Mouse (Mus musculus) heart, postnatal 14 days (tissue): ENCODE measurements around the gene Vmn1r11. TPM values are rescaled to one million over a fixed set of nuclear protein-coding genes. Genes with fewer than 3 reads are reported as not detected.

Experiments used
- DNase-seq, 2 experiments: peaks; one replicate each; pipeline ENCODE4 v3.0.0; 2021 to 2022
- intact Hi-C: fragments of 180-260 bp; cut with DNase I; formaldehyde crosslinking; loops from one replicate; pipeline ENCODE4 v1.15.1; 2025
- long read RNA-seq, 2 experiments: library from polyadenylated mRNA; stranded (forward); transcript quantifications; one replicate each; pipeline ENCODE4 v2.0.0; 2021
- total RNA-seq, 2 experiments: library from RNA; stranded (reverse); gene quantifications; 2 replicates each; pipeline ENCODE4 v1.2.3; 2021

The Vmn1r11 gene
- not detected for total RNA-seq
- long read RNA-seq, experiment 1, result 0 reads
- long read RNA-seq, experiment 2, result 0 reads

DNA sequence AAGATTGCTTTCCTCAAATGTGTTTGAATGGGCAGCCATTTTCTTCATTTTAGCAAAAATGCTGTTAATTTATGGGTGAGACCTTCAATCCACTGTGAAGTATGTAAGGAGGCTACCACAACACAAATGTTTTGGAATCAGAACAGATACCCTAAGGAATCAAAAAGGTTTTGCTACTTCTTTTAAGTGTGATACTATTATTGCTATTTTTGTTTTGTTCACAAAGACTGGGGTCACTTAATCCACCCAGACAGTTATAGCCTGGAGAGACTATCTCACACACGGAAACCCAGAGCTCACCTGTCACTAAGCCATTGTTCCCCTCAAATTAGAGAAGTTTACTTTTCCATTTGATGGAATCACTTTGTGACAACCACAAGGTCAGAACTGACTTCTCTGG lies at the start of gene Vmn1r11:
Gene Vmn1r11, plus strand, starts transcription at position 301 of the 400 bp plus-strand sequence.
- no peak for DNase-seq
- intact Hi-C loops, result no loop called here

DNA sequence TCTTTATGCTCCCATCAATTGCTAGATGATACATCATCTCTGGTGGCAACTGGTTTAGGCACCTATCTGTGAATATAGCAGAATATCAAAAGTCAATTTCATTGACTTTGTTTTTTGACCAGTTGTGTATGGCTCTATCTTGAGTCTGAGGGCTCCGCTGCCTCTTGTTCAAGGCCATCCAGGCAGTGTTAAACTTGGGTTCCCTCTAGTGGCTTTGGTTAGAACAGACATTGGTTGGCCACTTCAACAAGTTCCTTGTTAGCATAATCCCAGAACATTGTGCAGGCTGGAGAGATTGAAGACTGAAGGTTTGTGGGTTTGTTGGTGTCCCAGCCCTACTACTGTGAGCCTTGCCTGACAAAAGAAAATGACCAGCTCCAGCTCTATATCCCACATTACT lies 26.9 kb upstream of the Vmn1r11 start:
- no peak for DNase-seq
- intact Hi-C loops, result no loop called here

- intact Hi-C loops, result no loop called here
- no peak for DNase-seq
Observed at GRCm38 (mm10) chr6:57109154-57109553, 24.1 kb upstream of the Vmn1r11 start, which contains the start of gene Vmn1r10. Gene Vmn1r10 (plus strand): TSS chr6:57109454.

DNA sequence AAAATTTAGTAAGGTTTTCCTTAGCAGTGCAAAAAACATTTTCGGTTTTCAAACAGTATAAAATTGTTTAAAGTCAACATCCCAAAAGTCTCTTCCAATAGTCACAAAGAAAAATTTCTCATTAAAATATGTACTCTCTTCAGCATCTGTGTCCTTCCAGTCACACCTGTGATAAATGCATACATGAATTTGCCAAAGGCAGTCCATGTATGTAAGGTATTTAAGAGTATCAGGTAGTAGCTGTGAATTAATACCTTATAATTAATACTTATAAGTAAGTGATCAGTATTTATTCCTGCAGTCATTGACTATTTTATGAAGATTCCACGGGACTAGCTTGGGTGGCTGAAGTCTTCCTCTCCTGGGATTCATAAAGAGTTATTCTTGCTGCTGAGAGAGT lies 23.4 kb downstream of the Vmn1r11 start, which contains the start of gene Vmn1r12:
Gene Vmn1r12, plus strand, starts transcription at position 301 of the 400 bp plus-strand sequence.
- DNase-seq, result no peak
- intact Hi-C loops, result no loop called here

Other genes starting within 250 kb of the Vmn1r11 start
- gene Nt5c3, start 209.5 kb upstream of the Vmn1r11 start, total RNA-seq, result 10 to 100 TPM; 69.8 to 74.9 TPM
- under 1 TPM; 0.10 to 0.12 TPM for gene Vmn1r4, start 209.4 kb upstream of the Vmn1r11 start, total RNA-seq
- not detected for gene Vmn1r5, start 163.2 kb upstream of the Vmn1r11 start, total RNA-seq
- gene Vmn1r6, start 136.2 kb upstream of the Vmn1r11 start, total RNA-seq, result not detected
- gene Vmn1r7, start 108.1 kb upstream of the Vmn1r11 start, total RNA-seq, result not detected
- gene Vmn1r8, start 101.2 kb upstream of the Vmn1r11 start, total RNA-seq, result not detected
- not detected for gene Vmn1r9, start 66.7 kb upstream of the Vmn1r11 start, total RNA-seq
- gene Vmn1r10, start 24.0 kb upstream of the Vmn1r11 start, total RNA-seq, result not detected
- gene Vmn1r12, start 23.5 kb downstream of the Vmn1r11 start, total RNA-seq, result not detected
- gene Vmn1r13, start 69.8 kb downstream of the Vmn1r11 start, total RNA-seq, result not detected
- gene Vmn1r14, start 98.2 kb downstream of the Vmn1r11 start, total RNA-seq, result not detected
- not detected for gene Vmn1r15, start 124.5 kb downstream of the Vmn1r11 start, total RNA-seq
- not detected for gene Vmn1r16, start 196.0 kb downstream of the Vmn1r11 start, total RNA-seq
- gene Vmn1r17, start 230.3 kb downstream of the Vmn1r11 start, total RNA-seq, result not detected